8 mouse cellular contexts compared by ENCODE assay signal in genomic region chr7:90426020-90427001, GRCm38 (mm10). TPM values are rescaled to one million over a fixed set of nuclear protein-coding genes. Genes with fewer than 3 reads are reported as not detected.
DNase-seq lines count a peak whose midpoint lies in the region; ATAC-seq and TF ChIP-seq lines count a peak whose summit lies in the region.

Ccdc89 (plus strand) TSS chr7:90426577.

- no peaks in the 10 kb centered on the region for H3K36me3 ChIP-seq in hindbrain, embryonic 14.5 days (replicated peaks; ENCODE audit: control insufficient read depth, insufficient read depth)
- no peaks in the 10 kb centered on the region for H3K36me3 ChIP-seq in lung, postnatal 0 days (ENCODE audit: insufficient read depth, low read length)

- peak; percentile 84 to 86 for DNase-seq in cerebellum, postnatal 25 days
- DNase-seq in frontal cortex, postnatal 36 days (ENCODE audit: low spot score in 2 of 2): peak; percentile 76 to 81
- DNase-seq in hindbrain, embryonic 14.5 days (ENCODE audit: low spot score): peak; percentile 91
- peak; percentile 67 to 88 for DNase-seq in layer of hippocampus, postnatal 14 days (ENCODE audit: low spot score in 2 of 2)
- DNase-seq in lung, postnatal 0 days (ENCODE audit: low spot score): peak; percentile 98
- peak; percentile 36 for DNase-seq in ovary, postnatal 10 days (ENCODE audit: low spot score)
- DNase-seq in urinary bladder, postnatal 4 days (ENCODE audit: low spot score in 2 of 2): peak; percentile 75 to 78

- TF ChIP-seq EP300 in lung, postnatal 0 days (IDR thresholded peaks at IDR 0.05): no peak

- H3K4me2 ChIP-seq in hindbrain, embryonic 14.5 days (replicated peaks): peak within 1 kb of the TSS; percentile 81
- H3K4me2 ChIP-seq in lung, postnatal 0 days (replicated peaks; ENCODE audit: low read depth, low read length): peak within 1 kb of the TSS; percentile 66

- no peaks in the 10 kb centered on the region for H3K27me3 ChIP-seq in hindbrain, embryonic 14.5 days (ENCODE audit: control insufficient read depth, insufficient read depth, low read length)
- H3K27me3 ChIP-seq in lung, postnatal 0 days (replicated peaks; ENCODE audit: insufficient read depth, low read length): no peaks in the 10 kb centered on the region

- H3K4me1 ChIP-seq in hindbrain, embryonic 14.5 days (replicated peaks; ENCODE audit: control insufficient read depth, insufficient read depth, low read length): peaks cover 11% of the 10 kb centered on the region; the same call in 1 of the 2 replicates
- peaks cover 4% of the 10 kb centered on the region; the same call in 1 of the 2 replicates for H3K4me1 ChIP-seq in lung, postnatal 0 days (ENCODE audit: insufficient read depth, low read depth, low read length)

- 20% methylated on average over 29 of the region's 29 CpGs for WGBS in hindbrain, embryonic 14.5 days
- WGBS in lung, postnatal 0 days: 22% methylated on average over 29 of the region's 29 CpGs

- H3K27ac ChIP-seq in hindbrain, embryonic 14.5 days: peak within 1 kb of the TSS; percentile 73
- H3K27ac ChIP-seq in lung, postnatal 0 days (ENCODE audit: low read length): no peak within 1 kb of the TSS

- peak within 1 kb of the TSS; percentile 36 for H3K4me3 ChIP-seq in hindbrain, embryonic 14.5 days (replicated peaks; ENCODE audit: low read length)
- peak within 1 kb of the TSS; percentile 39 for H3K4me3 ChIP-seq in lung, postnatal 0 days (ENCODE audit: low read depth, low read length)

- no peak for TF ChIP-seq CTCF in lung, postnatal 0 days (IDR thresholded peaks at IDR 0.05)

- peak within 1 kb of the TSS; percentile 52 for H3K9ac ChIP-seq in hindbrain, embryonic 14.5 days
- no peak within 1 kb of the TSS; the same call in 1 of the 2 replicates for H3K9ac ChIP-seq in lung, postnatal 0 days (replicated peaks; ENCODE audit: low read depth)

- H3K9me3 ChIP-seq in hindbrain, embryonic 14.5 days (ENCODE audit: control insufficient read depth, low read length): no peaks in the 10 kb centered on the region
- H3K9me3 ChIP-seq in lung, postnatal 0 days (ENCODE audit: low read length): no peaks in the 10 kb centered on the region

- ATAC-seq in activated CD4-positive, CD25-positive, alpha-beta regulatory T cell, adult 4 months: peak; percentile 97
- ATAC-seq in hindbrain, embryonic 14.5 days (ENCODE audit: low FRiP score): peak; percentile 100
- peak; percentile 100 for ATAC-seq in lung, postnatal 0 days

RNA-seq across cellular contexts. Expression of gene Ccdc89, which starts in this region (rescaled TPM):
- not detected for polyA plus RNA-seq in activated CD4-positive, CD25-positive, alpha-beta regulatory T cell, adult 4 months (2017; shearing (Covaris generic))
- 1.9 and 2.3 TPM in 2 replicates for polyA plus RNA-seq in hindbrain, embryonic 14.5 days (2014; fragmentation: Nextera tagmentation; extraction: Ambion mirVana)
- under 1 TPM; 0.83 to 0.97 TPM for total RNA-seq in layer of hippocampus, postnatal 14 days (2021)
- polyA plus RNA-seq in lung, postnatal 0 days (2015; fragmentation: Nextera tagmentation; extraction: Ambion mirVana): 1.2 and 1.4 TPM in 2 replicates

Comparison
In these comparisons a context has a peak if more than half of its experiments do, and no peak if none do; other contexts are left out.
1. Peak in ATAC-seq in activated CD4-positive, CD25-positive, alpha-beta regulatory T cell, adult 4 months; RNA of the gene not detected or under 1 TPM.
2. Peak in DNase-seq in layer of hippocampus, postnatal 14 days; RNA of the gene not detected or under 1 TPM.
3. DNase-seq: peak in every context shown above with its lines; median percentile 98 in lung, postnatal 0 days; 91 in hindbrain, embryonic 14.5 days; 85 in cerebellum, postnatal 25 days; 78 in frontal cortex, postnatal 36 days; 78 in layer of hippocampus, postnatal 14 days; 76 in urinary bladder, postnatal 4 days; 36 in ovary, postnatal 10 days.